Mouse (Mus musculus): ENCODE data around the gene Scand1. TPM values are rescaled to one million over a fixed set of nuclear protein-coding genes. Genes with fewer than 3 reads are reported as not detected.

Scand1 gene
- total and polyA plus RNA-seq, 3 experiments: 46.2 to 85.9 (median 78.9) TPM

DNA sequence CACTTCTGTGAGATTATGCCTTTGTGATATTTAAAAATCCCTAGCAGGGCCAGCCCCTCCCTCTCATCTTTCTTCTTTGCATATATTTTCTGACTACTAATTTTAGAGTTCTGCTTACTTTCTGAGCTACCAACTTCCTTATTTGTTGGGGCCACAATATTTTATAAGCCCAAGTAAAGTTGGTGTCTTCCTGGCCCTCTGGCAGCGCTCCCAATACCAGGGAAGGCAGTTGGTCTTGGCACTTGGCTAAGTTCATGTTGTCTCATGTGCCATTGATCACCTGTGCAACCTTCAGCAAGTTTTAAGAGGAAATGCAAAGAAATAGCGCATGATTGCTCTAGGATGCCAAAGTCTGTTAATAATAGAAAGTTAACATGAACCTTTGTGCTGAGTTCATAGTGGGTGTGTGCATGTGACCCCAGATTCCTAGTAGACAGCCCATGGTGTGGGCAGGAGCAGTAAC, 16.9 kb downstream of the Scand1 start:
- H3K9ac ChIP-seq (ENCODE audit: low read depth, low read length): no peak overlapping the region
- TF ChIP-seq POLR2A (IDR thresholded peaks at IDR 0.05; ENCODE audit: insufficient read depth, low read depth, low read length) (no peak), CTCF (IDR thresholded peaks at IDR 0.05) (no peak), EP300 (IDR thresholded peaks at IDR 0.05; ENCODE audit: insufficient read depth, low read depth, low read length) (no peak)
- WGBS: 80% methylated on average over 2 of the region's 2 CpGs
- H3K79me2 ChIP-seq (replicated peaks; ENCODE audit: control insufficient read depth, insufficient read depth, low read length): no peaks in the 10 kb centered on the region
- DNase-seq: no peak
- intact Hi-C loops (cut with DNase I): no loop called here
- no peaks in the 10 kb centered on the region for H3K4me1 ChIP-seq (ENCODE audit: control insufficient read depth, insufficient read depth, low read length)
- H3K27ac ChIP-seq: no peak overlapping the region
- no peaks in the 10 kb centered on the region for H3K36me3 ChIP-seq (ENCODE audit: control insufficient read depth, insufficient read depth, low read length)
- no peak overlapping the region for H3K4me3 ChIP-seq
- H3K27me3 ChIP-seq (ENCODE audit: control insufficient read depth, insufficient read depth, low read length): no peaks in the 10 kb centered on the region

DNA sequence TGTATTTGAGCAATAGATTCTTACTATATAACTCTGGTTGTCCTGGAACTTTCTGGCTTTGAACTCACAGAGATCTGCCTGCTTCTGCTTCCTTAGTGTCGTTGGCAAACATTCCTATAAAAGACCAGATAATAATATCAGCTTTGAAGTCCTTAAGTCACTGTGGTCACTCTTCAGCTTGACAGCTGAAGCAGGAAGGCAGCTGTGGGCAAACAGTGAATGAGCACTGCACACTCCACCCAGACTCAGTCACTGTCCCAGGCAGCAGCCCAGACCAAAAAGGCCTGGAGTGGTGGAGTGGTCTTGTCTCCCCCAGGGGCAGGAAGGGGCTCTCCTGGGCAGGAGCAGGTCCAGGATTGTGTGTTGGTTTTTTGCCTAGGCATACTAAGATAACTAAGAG, 20.5 kb downstream of the Scand1 start:
- Histone ChIP-seq H3K9ac (ENCODE audit: low read depth, low read length) (no peak overlapping the region), H3K27ac (no peak overlapping the region), H3K79me2 (replicated peaks; ENCODE audit: control insufficient read depth, insufficient read depth, low read length) (no peaks in the 10 kb centered on the region), H3K4me1 (ENCODE audit: control insufficient read depth, insufficient read depth, low read length) (no peaks in the 10 kb centered on the region), H3K27me3 (ENCODE audit: control insufficient read depth, insufficient read depth, low read length) (no peaks in the 10 kb centered on the region), H3K4me3 (no peak overlapping the region), H3K36me3 (ENCODE audit: control insufficient read depth, insufficient read depth, low read length) (no peaks in the 10 kb centered on the region)
- no peak for TF ChIP-seq POLR2A (IDR thresholded peaks at IDR 0.05; ENCODE audit: insufficient read depth, low read depth, low read length)
- TF ChIP-seq EP300 (IDR thresholded peaks at IDR 0.05; ENCODE audit: insufficient read depth, low read depth, low read length): no peak
- no peak for TF ChIP-seq CTCF (IDR thresholded peaks at IDR 0.05)
- no peak for DNase-seq
- WGBS: 70% methylated on average over 1 of the region's 1 CpGs
- intact Hi-C loops (cut with DNase I): no loop called here

DNA sequence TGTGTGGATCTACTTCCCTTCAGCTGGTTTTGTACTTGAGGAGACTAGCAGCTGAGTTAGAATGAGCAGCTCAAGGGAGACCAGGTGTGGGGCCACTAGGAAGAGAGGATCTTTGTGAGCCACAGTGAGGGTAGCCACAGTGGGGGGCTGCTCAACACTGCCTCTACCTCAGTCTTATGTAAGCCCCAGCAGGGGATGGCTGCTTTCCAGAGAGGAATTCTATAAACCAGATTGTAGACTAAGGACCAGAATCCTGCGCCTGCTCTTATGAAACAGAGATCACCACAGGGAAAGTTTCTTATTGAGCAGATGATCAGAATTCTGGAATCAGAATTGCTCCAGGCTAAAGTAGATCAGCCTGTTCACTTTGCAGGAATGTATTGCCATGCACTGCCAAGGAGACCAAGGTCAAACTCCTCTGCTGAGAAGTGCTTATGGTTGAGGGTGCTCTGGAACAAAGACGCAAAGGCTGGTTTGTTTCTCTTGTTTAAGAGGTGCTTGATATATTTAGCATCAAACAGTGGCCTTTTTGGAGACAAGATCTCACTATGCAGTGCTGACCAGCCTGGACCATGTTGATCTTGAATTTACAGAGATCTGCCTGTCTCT, 22.8 kb downstream of the Scand1 start:
- no peak overlapping the region for H3K9ac ChIP-seq (ENCODE audit: low read depth, low read length)
- H3K27me3 ChIP-seq (ENCODE audit: control insufficient read depth, insufficient read depth, low read length): no peaks in the 10 kb centered on the region
- H3K27ac ChIP-seq: no peak overlapping the region
- H3K79me2 ChIP-seq (replicated peaks; ENCODE audit: control insufficient read depth, insufficient read depth, low read length): no peaks in the 10 kb centered on the region
- TF ChIP-seq EP300 (IDR thresholded peaks at IDR 0.05; ENCODE audit: insufficient read depth, low read depth, low read length): no peak
- no peak for TF ChIP-seq POLR2A (IDR thresholded peaks at IDR 0.05; ENCODE audit: insufficient read depth, low read depth, low read length)
- no peak for TF ChIP-seq CTCF (IDR thresholded peaks at IDR 0.05)
- 84% methylated on average over 2 of the region's 2 CpGs for WGBS
- intact Hi-C loops (cut with DNase I): no loop called here
- H3K4me3 ChIP-seq: no peak overlapping the region
- H3K4me1 ChIP-seq (ENCODE audit: control insufficient read depth, insufficient read depth, low read length): no peaks in the 10 kb centered on the region
- no peak for DNase-seq
- no peaks in the 10 kb centered on the region for H3K36me3 ChIP-seq (ENCODE audit: control insufficient read depth, insufficient read depth, low read length)

DNA sequence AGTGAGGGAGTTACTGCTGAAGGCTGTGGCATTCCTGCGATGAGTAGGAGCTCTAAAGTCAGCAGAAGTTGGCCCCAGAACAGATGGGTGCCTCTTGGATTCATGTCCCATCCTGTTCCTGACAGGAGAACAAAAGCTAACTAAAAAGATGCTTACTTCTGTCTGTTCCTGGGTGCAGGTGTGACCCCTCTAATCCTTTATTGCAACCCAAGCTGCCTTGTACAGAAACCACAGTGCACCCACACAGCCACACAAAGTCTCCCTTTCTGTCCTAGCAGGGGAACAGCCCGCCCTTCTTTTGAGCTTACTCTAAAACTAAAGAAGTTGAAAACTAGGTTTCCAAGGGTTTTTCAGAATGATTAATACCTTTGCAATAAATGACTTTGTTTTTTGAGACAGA, 24.3 kb downstream of the Scand1 start:
- Histone ChIP-seq H3K27me3 (ENCODE audit: control insufficient read depth, insufficient read depth, low read length) (no peaks in the 10 kb centered on the region), H3K79me2 (replicated peaks; ENCODE audit: control insufficient read depth, insufficient read depth, low read length) (no peaks in the 10 kb centered on the region), H3K4me1 (ENCODE audit: control insufficient read depth, insufficient read depth, low read length) (no peaks in the 10 kb centered on the region), H3K36me3 (ENCODE audit: control insufficient read depth, insufficient read depth, low read length) (no peaks in the 10 kb centered on the region), H3K27ac (no peak overlapping the region), H3K4me3 (no peak overlapping the region), H3K9ac (ENCODE audit: low read depth, low read length) (no peak overlapping the region)
- DNase-seq: no peak
- intact Hi-C loops (cut with DNase I): no loop called here
- no peak for TF ChIP-seq POLR2A (IDR thresholded peaks at IDR 0.05; ENCODE audit: insufficient read depth, low read depth, low read length)
- TF ChIP-seq CTCF (IDR thresholded peaks at IDR 0.05): no peak
- TF ChIP-seq EP300 (IDR thresholded peaks at IDR 0.05; ENCODE audit: insufficient read depth, low read depth, low read length): no peak
- 91% methylated on average over 2 of the region's 2 CpGs for WGBS

DNA sequence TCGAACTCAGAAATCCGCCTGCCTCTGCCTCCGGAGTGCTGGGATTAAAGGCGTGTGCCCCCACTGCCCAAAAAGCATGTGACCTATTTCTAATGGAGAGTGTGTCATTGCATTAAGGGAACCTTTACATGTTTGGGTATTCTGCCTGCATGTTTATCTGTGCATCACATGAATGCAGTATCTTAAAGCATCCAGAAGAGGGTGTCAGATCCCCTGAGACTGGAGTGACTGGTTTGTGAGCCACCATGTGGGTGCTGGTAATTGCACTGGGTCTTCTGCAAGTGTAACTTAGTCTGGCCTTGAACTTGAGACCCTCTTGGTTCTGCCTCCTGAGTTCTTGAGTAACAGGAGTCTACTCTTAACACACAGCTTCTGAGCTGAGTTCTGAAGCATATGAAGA, 25.8 kb downstream of the Scand1 start:
- TF ChIP-seq POLR2A (IDR thresholded peaks at IDR 0.05; ENCODE audit: insufficient read depth, low read depth, low read length) (no peak), CTCF (IDR thresholded peaks at IDR 0.05) (no peak), EP300 (IDR thresholded peaks at IDR 0.05; ENCODE audit: insufficient read depth, low read depth, low read length) (no peak)

DNA sequence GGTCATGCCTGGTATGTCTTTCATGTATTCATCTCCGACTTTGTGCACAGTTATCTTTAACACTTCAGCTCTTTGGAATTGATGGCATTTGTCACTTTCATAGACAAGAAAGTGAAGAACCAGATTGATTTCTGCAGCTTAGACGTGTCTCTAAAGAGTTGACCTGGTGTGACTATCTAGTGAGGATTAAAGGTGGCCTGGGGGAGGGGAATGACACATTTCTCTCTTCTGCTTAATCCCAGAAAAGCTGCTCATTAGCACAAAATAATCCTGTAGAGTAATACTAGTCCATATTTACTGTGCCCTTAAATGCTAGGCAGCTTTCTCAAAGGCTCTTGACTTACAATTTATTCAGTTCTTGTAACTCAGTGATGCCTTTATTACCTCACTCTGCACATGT, 27.3 kb downstream of the Scand1 start:
- H3K4me3 ChIP-seq: no peak overlapping the region
- H3K27ac ChIP-seq: no peak overlapping the region
- no peaks in the 10 kb centered on the region for H3K27me3 ChIP-seq (ENCODE audit: control insufficient read depth, insufficient read depth, low read length)
- H3K36me3 ChIP-seq (ENCODE audit: control insufficient read depth, insufficient read depth, low read length): no peaks in the 10 kb centered on the region
- TF ChIP-seq CTCF (IDR thresholded peaks at IDR 0.05): no peak
- no peak for TF ChIP-seq POLR2A (IDR thresholded peaks at IDR 0.05; ENCODE audit: insufficient read depth, low read depth, low read length)
- TF ChIP-seq EP300 (IDR thresholded peaks at IDR 0.05; ENCODE audit: insufficient read depth, low read depth, low read length): no peak
- intact Hi-C loops (cut with DNase I): no loop called here
- DNase-seq: no peak
- no peaks in the 10 kb centered on the region; the same call in 1 of the 2 replicates for H3K4me1 ChIP-seq (ENCODE audit: control insufficient read depth, insufficient read depth, low read length)
- no peaks in the 10 kb centered on the region for H3K79me2 ChIP-seq (replicated peaks; ENCODE audit: control insufficient read depth, insufficient read depth, low read length)
- no peak overlapping the region for H3K9ac ChIP-seq (ENCODE audit: low read depth, low read length)
- WGBS: 55% methylated on average over 2 of the region's 2 CpGs

More for the DNA sequence above, 25.8 kb downstream of the Scand1 start:
- no peak overlapping the region for H3K4me3 ChIP-seq
- no peak overlapping the region for H3K27ac ChIP-seq
- no peaks in the 10 kb centered on the region for H3K4me1 ChIP-seq (ENCODE audit: control insufficient read depth, insufficient read depth, low read length)
- no peaks in the 10 kb centered on the region for H3K79me2 ChIP-seq (replicated peaks; ENCODE audit: control insufficient read depth, insufficient read depth, low read length)
- no peak for DNase-seq
- no peak overlapping the region for H3K9ac ChIP-seq (ENCODE audit: low read depth, low read length)
- WGBS: over 99% methylated on average over 4 of the region's 4 CpGs
- intact Hi-C loops (cut with DNase I): no loop called here
- H3K27me3 ChIP-seq (ENCODE audit: control insufficient read depth, insufficient read depth, low read length): no peaks in the 10 kb centered on the region
- H3K36me3 ChIP-seq (ENCODE audit: control insufficient read depth, insufficient read depth, low read length): no peaks in the 10 kb centered on the region

Measured in heart, adult 2 months (tissue).